Mouse (Mus musculus) stomach, embryonic 16.5 days (tissue): Measurements from ENCODE around the gene Camsap3. TPM values are rescaled to one million over a fixed set of nuclear protein-coding genes. Genes with fewer than 3 reads are reported as not detected.

Experiments used
- ATAC-seq: fragments of 200-750 bp; cut with Nextera tagmentation; 2 replicates; pipeline ENCODE4 v1.8.0; 2017; ENCODE audit warnings: moderate number of reproducible peaks, moderate TSS enrichment; ENCODE audit not compliant: insufficient read depth, low FRiP score
- H3K27ac ChIP-seq: fragments of 300-500 bp; sonication (generic); 2 replicates; pipeline ENCODE4 v1.5.1; 2014; ENCODE audit warnings: low read length
- H3K27me3 ChIP-seq: fragments of 300-500 bp; sonication (generic); 2 replicates; pipeline ENCODE4 v1.6.1; 2014; ENCODE audit warnings: low read length, control low read depth, mixed read lengths; ENCODE audit not compliant: control insufficient read depth, insufficient read depth
- H3K36me3 ChIP-seq: fragments of 300-500 bp; sonication (generic); 2 replicates; pipeline ENCODE4 v1.6.1; 2014; ENCODE audit warnings: low read length; ENCODE audit not compliant: control insufficient read depth, insufficient read depth
- H3K4me1 ChIP-seq: fragments of 300-500 bp; sonication (generic); 2 replicates; pipeline ENCODE4 v1.6.1; 2014; ENCODE audit warnings: low read length, control low read depth, mixed read lengths; ENCODE audit not compliant: control insufficient read depth, insufficient read depth
- H3K4me2 ChIP-seq: fragments of 300-500 bp; sonication (generic); 2 replicates; pipeline ENCODE4 v1.6.1; 2014; ENCODE audit warnings: low read depth, low read length, mixed read lengths
- H3K4me3 ChIP-seq: fragments of 300-500 bp; sonication (generic); replicated peaks from 2 replicates; pipeline ENCODE4 v1.5.1; 2014; ENCODE audit warnings: mild to moderate bottlenecking, low read length
- H3K9ac ChIP-seq: fragments of 300-500 bp; sonication (generic); 2 replicates; pipeline ENCODE4 v1.6.1; 2014; ENCODE audit warnings: low read length
- H3K9me3 ChIP-seq: fragments of 300-500 bp; sonication (generic); replicated peaks from 2 replicates; pipeline ENCODE4 v1.6.1; 2016; ENCODE audit warnings: low read length, control low read depth; ENCODE audit not compliant: control insufficient read depth
- WGBS: fragments of 180-500 bp; shearing (Covaris S2); extraction: QIAGEN DNeasy Blood & Tissue Kit; methylation state at CpG from one replicate; pipeline ENCODE4 v1.1.7; 2014; 5-methylcytosine and 5-hydroxymethylcytosine counted together
- polyA plus RNA-seq: library from polyadenylated mRNA; unstranded; fragments of >200 nt; fragmentation: Nextera tagmentation; extraction: Ambion mirVana; gene quantifications from 2 replicates; pipeline ENCODE4 v1.2.1, GENCODE M21; 2015

Gene Camsap3
- polyA plus RNA-seq, 1 experiment from 2014 or later, result 11.5 TPM

DNA sequence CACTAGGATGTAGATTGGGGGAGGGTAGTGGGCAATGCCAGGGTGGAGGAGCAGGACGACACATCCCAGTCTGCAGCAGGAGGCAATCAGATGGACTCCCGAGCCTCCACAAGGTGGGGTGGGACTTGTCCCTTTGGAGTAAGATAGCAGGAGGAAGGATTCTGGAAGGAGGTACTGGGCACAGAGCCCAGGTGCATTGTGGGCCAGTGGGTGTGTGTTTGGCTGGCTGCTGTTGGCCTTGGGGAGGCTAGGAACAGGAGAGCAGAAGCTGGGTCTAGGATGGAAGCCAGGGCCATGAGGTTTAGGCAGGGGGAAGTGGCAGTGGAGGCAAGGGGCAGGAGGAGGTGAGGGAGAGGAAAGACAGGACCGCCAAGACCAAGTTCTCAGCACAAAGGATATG is 6.4 kb downstream of the Camsap3 start:
- Histone ChIP-seq H3K36me3 (no peaks in the 10 kb centered on the region), H3K4me2 (no peak overlapping the region), H3K27me3 (no peaks in the 10 kb centered on the region), H3K4me3 (no peak overlapping the region), H3K9ac (no peak overlapping the region), H3K27ac (no peak overlapping the region), H3K9me3 (no peaks in the 10 kb centered on the region), H3K4me1 (no peaks in the 10 kb centered on the region)
- 54% methylated on average over 3 of the region's 3 CpGs for WGBS
- no peak for ATAC-seq

DNA sequence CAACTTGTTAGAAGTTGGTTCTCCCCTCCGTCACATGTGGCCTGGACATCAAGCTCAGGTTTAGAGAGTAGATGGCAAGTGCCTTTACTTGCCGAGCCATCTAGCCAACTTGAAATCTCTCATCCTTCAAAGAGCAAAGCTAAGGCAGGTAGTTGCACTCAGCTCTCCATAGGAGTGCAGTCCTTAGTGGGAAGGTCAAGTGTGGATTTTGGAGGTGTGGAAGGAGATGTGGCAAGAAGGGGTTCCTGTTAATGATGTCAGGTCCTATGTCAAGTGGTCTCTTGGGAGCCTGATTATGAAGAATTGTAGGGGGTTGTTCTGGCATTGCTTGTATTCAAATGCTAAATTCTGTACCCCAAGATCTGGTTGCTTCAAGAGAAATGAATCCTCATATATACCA is 7.4 kb downstream of the Camsap3 start:
- ATAC-seq, result no peak
- 86% methylated on average over 2 of the region's 2 CpGs for WGBS

DNA sequence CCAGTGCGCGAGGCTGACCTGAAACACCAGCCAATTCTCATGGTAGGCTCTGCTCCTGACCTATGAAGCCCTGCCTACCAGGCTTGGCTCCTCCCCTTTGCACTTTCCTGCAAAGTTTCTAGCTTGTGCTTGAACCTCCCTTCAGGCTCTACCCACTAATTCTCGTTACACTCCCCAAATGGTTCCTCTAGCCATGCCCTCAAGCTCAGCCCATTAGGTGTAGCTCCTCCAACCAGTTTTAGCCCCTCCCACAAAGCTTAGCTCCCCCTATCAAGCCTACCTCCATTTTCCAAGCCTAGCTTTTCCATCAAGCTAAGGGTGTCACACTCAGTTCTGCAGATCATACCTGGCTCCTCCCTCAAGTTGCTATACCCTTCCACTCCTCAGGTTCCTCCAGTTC is 11.0 kb downstream of the Camsap3 start:
- Histone ChIP-seq H3K4me2 (no peak overlapping the region), H3K9me3 (no peaks in the 10 kb centered on the region), H3K27ac (no peak overlapping the region), H3K9ac (no peak overlapping the region), H3K4me1 (no peaks in the 10 kb centered on the region), H3K36me3 (no peaks in the 10 kb centered on the region), H3K4me3 (no peak overlapping the region), H3K27me3 (no peaks in the 10 kb centered on the region)
- no peak for ATAC-seq
- WGBS, result 76% methylated on average over 3 of the region's 3 CpGs

More for the DNA sequence above, 7.4 kb downstream of the Camsap3 start:
- no peak overlapping the region for H3K27ac ChIP-seq
- no peaks in the 10 kb centered on the region for H3K9me3 ChIP-seq
- H3K27me3 ChIP-seq, result no peaks in the 10 kb centered on the region
- H3K4me2 ChIP-seq, result no peak overlapping the region
- no peaks in the 10 kb centered on the region for H3K4me1 ChIP-seq
- no peak overlapping the region for H3K4me3 ChIP-seq
- H3K36me3 ChIP-seq, result no peaks in the 10 kb centered on the region
- H3K9ac ChIP-seq, result no peak overlapping the region

DNA sequence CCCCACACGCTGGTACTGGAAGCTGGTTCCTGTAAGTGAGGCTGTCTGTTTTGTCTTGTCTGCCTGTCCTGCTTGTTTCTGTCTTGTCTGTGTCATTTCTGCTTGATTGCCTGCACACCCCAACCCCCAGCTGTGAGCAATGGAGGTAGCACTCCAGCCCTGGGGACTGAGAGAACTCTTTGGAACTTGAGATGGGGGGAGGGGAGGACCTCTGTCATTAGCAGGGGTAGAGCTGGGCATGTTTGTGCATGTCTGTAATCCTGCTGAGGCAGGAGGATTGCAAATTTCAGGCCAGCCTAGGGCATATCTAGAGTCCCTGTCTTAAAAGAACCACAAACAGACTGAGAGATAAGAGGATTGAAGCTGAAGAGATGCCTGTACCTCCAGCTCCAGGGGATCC is 12.1 kb downstream of the Camsap3 start:
- ATAC-seq, result no peak
- Histone ChIP-seq H3K9ac (no peak overlapping the region), H3K27ac (no peak overlapping the region), H3K4me2 (no peak overlapping the region), H3K9me3 (no peaks in the 10 kb centered on the region), H3K27me3 (no peaks in the 10 kb centered on the region), H3K4me3 (no peak overlapping the region), H3K4me1 (no peaks in the 10 kb centered on the region), H3K36me3 (no peaks in the 10 kb centered on the region)
- 79% methylated on average over 1 of the region's 1 CpGs for WGBS

DNA sequence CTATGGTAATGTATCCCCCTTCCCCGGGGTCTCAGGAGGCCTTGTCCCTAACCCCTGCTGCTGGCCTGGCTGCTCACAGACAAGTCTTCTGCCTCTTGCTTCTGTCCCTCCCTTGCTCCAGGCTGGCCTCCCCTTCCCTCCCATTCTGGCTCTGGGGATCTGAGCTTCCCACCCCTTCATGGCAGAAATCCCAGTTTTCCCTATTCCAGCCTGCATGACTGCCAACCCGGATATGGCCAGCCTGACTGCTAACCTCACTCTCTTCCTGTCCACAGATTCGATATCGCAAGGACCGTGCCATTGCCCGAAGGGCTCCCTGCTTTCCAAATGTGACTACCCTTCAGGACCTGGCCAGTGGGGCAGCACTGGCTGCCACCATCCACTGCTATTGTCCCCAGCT is 13.3 kb downstream of the Camsap3 start:
- Histone ChIP-seq H3K4me1 (no peaks in the 10 kb centered on the region), H3K9ac (no peak overlapping the region), H3K4me3 (no peak overlapping the region), H3K27me3 (no peaks in the 10 kb centered on the region), H3K27ac (no peak overlapping the region), H3K9me3 (no peaks in the 10 kb centered on the region), H3K36me3 (no peaks in the 10 kb centered on the region), H3K4me2 (no peak overlapping the region)
- ATAC-seq, result no peak
- 84% methylated on average over 6 of the region's 6 CpGs for WGBS

DNA sequence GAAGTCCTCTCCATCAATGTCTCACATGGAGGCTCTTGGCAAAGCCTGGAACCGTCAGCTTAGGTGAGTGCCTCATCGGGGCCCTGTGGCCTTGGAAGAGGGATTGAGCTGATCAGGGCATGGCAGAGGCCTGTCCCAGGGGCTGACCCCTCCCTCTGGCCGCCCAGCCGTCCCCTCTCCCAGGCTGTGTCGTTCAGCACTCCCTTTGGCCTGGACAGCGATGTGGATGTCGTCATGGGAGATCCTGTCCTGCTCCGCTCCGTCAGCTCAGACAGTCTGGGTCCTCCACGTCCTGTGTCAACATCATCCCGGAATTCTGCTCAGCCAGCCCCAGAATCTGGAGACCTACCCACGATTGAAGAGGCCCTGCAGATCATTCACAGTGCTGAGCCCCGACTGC is 16.3 kb downstream of the Camsap3 start:
- no peak overlapping the region for H3K9ac ChIP-seq
- 67% methylated on average over 13 of the region's 13 CpGs for WGBS
- no peaks in the 10 kb centered on the region for H3K27me3 ChIP-seq
- no peak overlapping the region for H3K4me2 ChIP-seq
- H3K36me3 ChIP-seq, result peaks cover 1% of the 10 kb centered on the region; the same call in 1 of the 2 replicates
- H3K9me3 ChIP-seq, result no peaks in the 10 kb centered on the region
- no peak for ATAC-seq
- no peaks in the 10 kb centered on the region for H3K4me1 ChIP-seq
- no peak overlapping the region for H3K27ac ChIP-seq
- no peak overlapping the region for H3K4me3 ChIP-seq

DNA sequence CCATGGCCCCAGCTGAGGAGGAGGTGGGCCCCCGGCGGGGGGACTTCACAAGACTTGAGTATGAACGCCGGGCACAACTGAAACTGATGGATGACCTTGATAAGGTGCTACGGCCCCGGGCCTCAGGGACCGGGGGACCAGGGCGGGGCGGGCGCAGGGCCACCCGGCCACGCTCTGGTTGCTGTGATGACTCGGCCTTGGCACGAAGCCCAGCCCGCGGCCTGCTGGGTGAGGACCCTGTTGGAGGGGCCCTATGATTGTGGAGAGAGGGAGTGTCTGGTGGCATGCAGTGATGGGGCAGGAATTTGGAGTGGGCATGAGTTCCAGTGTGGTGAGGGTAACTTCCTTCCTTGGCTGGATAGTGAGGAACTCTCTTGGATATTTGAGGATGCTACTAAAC is 19.5 kb downstream of the Camsap3 start:
- Histone ChIP-seq H3K4me1 (no peaks in the 10 kb centered on the region), H3K36me3 (peaks cover 11% of the 10 kb centered on the region), H3K27ac (no peak overlapping the region), H3K9me3 (no peaks in the 10 kb centered on the region), H3K9ac (no peak overlapping the region), H3K4me3 (no peak overlapping the region), H3K27me3 (no peaks in the 10 kb centered on the region), H3K4me2 (no peak overlapping the region)
- ATAC-seq, result peak; percentile 38; the same call in 1 of the 2 replicates
- 66% methylated on average over 16 of the region's 16 CpGs for WGBS

DNA sequence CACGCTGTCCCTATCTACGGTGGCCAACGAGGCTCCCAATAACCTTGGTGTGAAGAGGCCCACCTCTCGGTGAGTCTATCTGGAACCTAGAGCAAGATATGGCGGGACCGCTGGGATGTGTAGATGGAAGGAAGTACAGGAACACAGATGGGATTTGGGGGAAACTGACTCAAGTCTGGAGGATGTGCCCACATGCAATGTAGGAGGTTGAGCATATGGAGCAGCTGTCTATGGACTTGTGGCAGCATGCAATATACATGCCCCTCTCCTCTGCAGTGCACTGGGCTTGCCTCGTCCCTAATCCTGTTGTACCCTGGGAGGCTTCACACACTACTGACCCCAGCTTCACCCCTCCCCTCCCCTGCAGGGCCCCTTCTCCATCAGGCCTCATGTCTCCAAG is 20.7 kb downstream of the Camsap3 start:
- ATAC-seq, result no peak
- Histone ChIP-seq H3K27ac (no peak overlapping the region), H3K4me3 (no peak overlapping the region), H3K4me1 (no peaks in the 10 kb centered on the region), H3K4me2 (no peak overlapping the region), H3K9ac (no peak overlapping the region), H3K9me3 (no peaks in the 10 kb centered on the region), H3K36me3 (peaks cover 11% of the 10 kb centered on the region), H3K27me3 (no peaks in the 10 kb centered on the region)
- WGBS, result 83% methylated on average over 6 of the region's 7 CpGs

DNA sequence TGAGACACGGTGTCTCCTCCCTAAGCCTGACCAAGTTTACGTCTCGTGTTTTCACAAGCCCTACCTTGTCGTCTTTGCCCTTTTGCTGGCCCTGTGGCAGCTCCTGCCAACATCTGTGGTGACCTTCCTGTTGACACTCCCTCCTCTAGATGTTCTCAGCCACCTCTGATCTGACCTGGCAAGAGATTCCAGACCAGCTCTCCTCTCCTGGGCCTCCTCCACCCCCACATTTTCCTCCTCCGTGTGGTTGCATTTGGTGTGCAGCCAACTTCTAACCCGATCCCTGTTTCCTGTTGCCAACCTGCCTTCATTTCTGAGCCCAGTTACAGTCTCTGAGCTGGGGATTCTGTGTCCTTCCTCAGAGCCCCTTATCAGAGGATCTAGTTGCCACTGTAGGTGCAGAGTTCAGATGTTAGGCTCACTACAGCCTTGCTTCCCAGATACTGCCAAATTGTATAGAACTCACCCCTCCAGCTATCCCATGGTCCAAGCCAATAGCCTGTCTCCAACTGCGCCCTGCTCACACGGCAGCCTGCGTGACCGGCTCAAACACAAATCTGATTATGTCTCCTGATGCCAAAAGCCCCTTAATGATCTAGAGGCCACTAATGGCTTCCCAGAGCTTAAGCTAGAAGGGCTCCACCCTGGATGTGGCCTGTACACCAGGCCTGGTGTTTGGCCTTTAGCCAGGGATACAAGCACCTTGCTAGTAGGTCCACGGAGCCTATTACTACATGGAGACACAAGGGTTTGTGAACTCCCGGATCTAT is 22.1 kb downstream of the Camsap3 start:
- ATAC-seq, result peak; percentile 6; the same call in 1 of the 2 replicates
- no peak overlapping the region for H3K4me3 ChIP-seq
- H3K9me3 ChIP-seq, result no peaks in the 10 kb centered on the region
- H3K4me1 ChIP-seq, result no peaks in the 10 kb centered on the region
- H3K27me3 ChIP-seq, result no peaks in the 10 kb centered on the region
- H3K27ac ChIP-seq, result peak overlapping the region; percentile 56
- peaks cover 12% of the 10 kb centered on the region for H3K36me3 ChIP-seq
- H3K4me2 ChIP-seq, result no peak overlapping the region
- peak overlapping the region; percentile 27; the same call in 1 of the 2 replicates for H3K9ac ChIP-seq
- 71% methylated on average over 12 of the region's 12 CpGs for WGBS
